Mouse (Mus musculus): Measurements from ENCODE around the gene Dyrk1a. TPM values are rescaled to one million over a fixed set of nuclear protein-coding genes. Genes with fewer than 3 reads are reported as not detected.
A peak's percentile ranks its signal among the peaks of the same experiment; 100 is the strongest.

Gene Dyrk1a
- total RNA-seq (2021) = 10 to 100 TPM; 74.0 to 80.5 TPM
- 28.2 and 44.8 TPM in 2 replicates for polyA plus RNA-seq (2012; rRNA removed)
- long read RNA-seq, full-length matches to known transcripts = 10 of 20 reads
- long read RNA-seq, partial matches to known transcripts = 0 of 20 reads
- long read RNA-seq, other reads (novel, unspliced or antisense) = 10 of 20 reads

DNA sequence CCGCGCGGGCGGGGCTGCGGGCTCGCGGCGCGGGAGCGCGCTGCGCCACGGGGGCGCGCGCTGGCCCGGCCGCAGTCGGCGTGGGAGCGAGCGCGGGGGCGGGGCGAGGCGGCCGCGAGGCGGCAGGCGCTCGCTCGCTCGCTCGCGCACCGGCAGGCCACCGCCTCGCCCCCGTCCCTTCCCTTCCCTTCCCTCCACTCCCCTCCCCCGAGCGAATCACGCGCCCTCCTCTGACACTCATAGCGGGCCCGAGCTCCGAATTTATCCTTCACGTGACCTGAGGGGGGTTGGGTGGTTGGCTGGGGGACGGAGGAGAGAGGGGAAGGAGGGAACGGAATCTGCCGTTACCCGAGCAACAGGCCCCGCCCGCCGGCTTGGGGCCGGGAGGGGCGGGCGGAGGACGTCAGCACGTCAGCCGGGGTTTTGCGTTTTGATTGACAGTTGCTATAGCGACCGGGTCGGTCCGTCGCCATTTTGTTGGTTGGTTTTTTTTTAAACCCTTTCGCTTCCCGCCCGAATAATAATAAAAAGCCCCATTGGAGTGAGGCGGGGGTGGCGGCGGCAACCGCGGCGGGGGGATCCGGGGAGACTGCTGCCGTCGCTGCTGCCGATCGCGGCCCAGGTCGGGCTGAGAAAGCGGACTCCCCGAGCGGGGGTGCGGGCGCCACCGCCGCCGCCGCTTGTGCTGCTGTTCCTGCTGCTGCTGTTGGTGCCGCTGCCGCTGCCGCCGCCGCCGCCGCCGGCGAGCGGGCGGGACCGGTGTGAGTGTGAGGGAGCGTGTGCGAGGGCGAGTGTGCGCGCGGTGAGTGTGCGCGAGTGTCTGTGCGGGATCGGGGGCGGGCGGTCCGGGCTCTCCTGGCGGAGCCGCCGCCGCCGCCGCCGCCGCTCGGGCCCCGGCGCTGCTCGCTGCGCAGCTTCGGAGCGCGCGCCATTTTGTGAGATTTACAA lies at the start of gene Dyrk1a:
Gene Dyrk1a (plus strand): TSS at position 782 of the 948 bp plus-strand sequence.
- 2% methylated on average over 118 of the region's 133 CpGs for WGBS
- Histone ChIP-seq H3K27me3 (ENCODE audit: control insufficient read depth, insufficient read depth, low read length) (no peaks in the 10 kb centered on the region), H3K4me1 (ENCODE audit: control insufficient read depth, insufficient read depth, low read length) (peaks cover 15% of the 10 kb centered on the region), H3K9ac (ENCODE audit: low read depth, low read length) (peak within 1 kb of the TSS; percentile 100), H3K79me2 (replicated peaks; ENCODE audit: control insufficient read depth, insufficient read depth, low read length) (peaks cover 2% of the 10 kb centered on the region; the same call in 1 of the 2 replicates), H3K27ac (peak within 1 kb of the TSS; percentile 99), H3K4me3 (peak within 1 kb of the TSS; percentile 78), H3K36me3 (ENCODE audit: control insufficient read depth, insufficient read depth, low read length) (peaks cover 13% of the 10 kb centered on the region)
- DNase-seq = peak; percentile 99
- TF ChIP-seq CTCF (IDR thresholded peaks at IDR 0.05) = no peak
- peak; percentile 92 for TF ChIP-seq EP300 (IDR thresholded peaks at IDR 0.05; ENCODE audit: insufficient read depth, low read depth, low read length)
- intact Hi-C loops (cut with DNase I) = loop anchor here (1.0 to 5.0 kb wide), 4 partner anchors 43 to 198 kb away; partner anchors contain the start of genes Pigp and Vps26c

DNA sequence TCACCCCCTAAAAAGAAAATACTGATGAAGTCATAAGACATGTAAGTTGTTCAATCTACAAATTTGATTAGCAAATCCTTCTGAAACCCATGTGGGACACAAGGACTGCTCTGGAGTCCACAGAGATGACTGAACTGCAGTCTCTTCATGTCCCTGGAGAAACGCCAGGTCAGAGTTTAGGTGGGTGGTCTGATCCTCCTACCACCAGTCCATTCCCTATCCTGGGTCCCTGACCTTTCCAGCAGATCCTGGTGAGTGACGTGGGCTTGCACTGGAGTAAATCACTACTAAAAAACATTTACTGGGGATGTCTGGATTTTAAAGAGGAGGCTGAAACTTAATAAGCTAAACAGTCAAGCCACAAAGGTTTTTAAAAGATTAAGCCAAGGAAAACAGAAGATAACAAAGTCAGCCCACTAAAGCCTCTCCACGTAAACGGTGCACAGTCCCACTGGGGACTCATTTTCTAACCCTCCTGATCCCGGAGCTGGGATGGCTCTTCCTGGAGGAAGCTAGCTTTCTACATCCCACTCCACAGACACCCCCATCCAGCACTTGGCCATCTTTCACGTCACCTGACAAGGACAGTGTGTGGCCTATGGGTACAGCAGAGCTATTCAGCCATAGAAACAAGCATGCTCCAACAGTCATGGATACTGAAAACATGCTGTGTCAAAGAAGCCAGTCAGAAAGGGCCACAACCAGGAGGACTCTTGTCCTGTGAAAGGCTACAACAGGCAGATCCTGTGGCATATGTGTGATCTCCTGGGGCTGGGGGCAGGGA lies 46.0 kb upstream of the Dyrk1a start:
- intact Hi-C loops (cut with DNase I) = loop anchor here (10.0 kb wide), 1 partner anchor 49 kb away; no protein-coding TSS in a partner anchor
- peak overlapping the region; percentile 26; the same call in 1 of the 2 replicates for H3K27ac ChIP-seq
- TF ChIP-seq EP300 (IDR thresholded peaks at IDR 0.05; ENCODE audit: insufficient read depth, low read depth, low read length) = no peak
- no peak for TF ChIP-seq POLR2A (IDR thresholded peaks at IDR 0.05; ENCODE audit: insufficient read depth, low read depth, low read length)
- no peak for TF ChIP-seq CTCF (IDR thresholded peaks at IDR 0.05)
- H3K9ac ChIP-seq (ENCODE audit: low read depth, low read length) = no peak overlapping the region
- no peak for DNase-seq
- peaks cover 20% of the 10 kb centered on the region for H3K4me1 ChIP-seq (ENCODE audit: control insufficient read depth, insufficient read depth, low read length)
- H3K4me3 ChIP-seq = no peak overlapping the region
- 24% methylated on average over 6 of the region's 6 CpGs for WGBS
- H3K36me3 ChIP-seq (ENCODE audit: control insufficient read depth, insufficient read depth, low read length) = peaks cover 6% of the 10 kb centered on the region; the same call in 1 of the 2 replicates
- H3K27me3 ChIP-seq (ENCODE audit: control insufficient read depth, insufficient read depth, low read length) = no peaks in the 10 kb centered on the region
- H3K79me2 ChIP-seq (replicated peaks; ENCODE audit: control insufficient read depth, insufficient read depth, low read length) = peaks cover 1% of the 10 kb centered on the region; the same call in 1 of the 2 replicates

GRCm38 (mm10) chr16:94524691-94525090 lies 45.1 kb upstream of the Dyrk1a start:
- Histone ChIP-seq H3K79me2 (replicated peaks; ENCODE audit: control insufficient read depth, insufficient read depth, low read length) (peaks cover 1% of the 10 kb centered on the region; the same call in 1 of the 2 replicates), H3K27ac (no peak overlapping the region), H3K27me3 (ENCODE audit: control insufficient read depth, insufficient read depth, low read length) (no peaks in the 10 kb centered on the region), H3K4me1 (ENCODE audit: control insufficient read depth, insufficient read depth, low read length) (peaks cover 11% of the 10 kb centered on the region), H3K9ac (ENCODE audit: low read depth, low read length) (no peak overlapping the region), H3K4me3 (no peak overlapping the region), H3K36me3 (ENCODE audit: control insufficient read depth, insufficient read depth, low read length) (peaks cover 6% of the 10 kb centered on the region; the same call in 1 of the 2 replicates)
- intact Hi-C loops (cut with DNase I) = loop anchor here (5.0 to 10.0 kb wide), 3 partner anchors 50 to 152 kb away; partner anchors contain the start of genes Pigp and Ttc3
- TF ChIP-seq POLR2A (IDR thresholded peaks at IDR 0.05; ENCODE audit: insufficient read depth, low read depth, low read length) (no peak), CTCF (IDR thresholded peaks at IDR 0.05) (no peak), EP300 (IDR thresholded peaks at IDR 0.05; ENCODE audit: insufficient read depth, low read depth, low read length) (no peak)
- WGBS = 94% methylated on average over 9 of the region's 9 CpGs
- DNase-seq = no peak

DNA sequence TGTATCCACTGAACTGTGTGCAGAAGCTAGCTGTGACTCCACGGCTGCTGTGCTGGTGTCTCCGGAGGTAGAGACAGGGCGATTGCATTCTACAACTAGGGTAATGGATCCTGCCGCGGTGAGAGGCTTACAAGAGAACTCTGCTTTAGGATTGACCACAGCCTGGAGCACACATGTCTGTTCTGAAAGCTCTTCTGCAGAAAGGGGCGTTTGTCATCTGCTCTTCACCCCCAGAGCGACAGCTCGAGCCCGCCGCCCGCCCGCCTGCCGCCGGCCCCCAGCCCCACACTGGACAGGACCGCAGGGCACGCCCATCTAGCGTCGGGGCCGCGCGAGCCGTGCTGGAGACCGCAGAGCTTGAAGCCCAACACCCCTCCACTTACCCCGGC lies 43.9 kb upstream of the Dyrk1a start:
- peak overlapping the region; percentile 84 for H3K9ac ChIP-seq (ENCODE audit: low read depth, low read length)
- intact Hi-C loops (cut with DNase I) = loop anchor here (1.0 to 10.0 kb wide), 4 partner anchors 43 to 154 kb away; partner anchors contain the start of genes Pigp and Ttc3
- peak overlapping the region; percentile 98 for H3K27ac ChIP-seq
- under 1% methylated on average over 24 of the region's 24 CpGs for WGBS
- peaks cover 9% of the 10 kb centered on the region for H3K4me1 ChIP-seq (ENCODE audit: control insufficient read depth, insufficient read depth, low read length)
- DNase-seq = no peak
- H3K79me2 ChIP-seq (replicated peaks; ENCODE audit: control insufficient read depth, insufficient read depth, low read length) = peaks cover 1% of the 10 kb centered on the region; the same call in 1 of the 2 replicates
- H3K36me3 ChIP-seq (ENCODE audit: control insufficient read depth, insufficient read depth, low read length) = peaks cover 4% of the 10 kb centered on the region; the same call in 1 of the 2 replicates
- H3K27me3 ChIP-seq (ENCODE audit: control insufficient read depth, insufficient read depth, low read length) = no peaks in the 10 kb centered on the region
- TF ChIP-seq POLR2A (IDR thresholded peaks at IDR 0.05; ENCODE audit: insufficient read depth, low read depth, low read length) (no peak), CTCF (IDR thresholded peaks at IDR 0.05) (no peak), EP300 (IDR thresholded peaks at IDR 0.05; ENCODE audit: insufficient read depth, low read depth, low read length) (no peak)
- peak overlapping the region; percentile 93 for H3K4me3 ChIP-seq

Measured in heart, adult 2 months (tissue).